Mouse (Mus musculus): ENCODE measurements around the gene Mff. TPM values are rescaled to one million over a fixed set of nuclear protein-coding genes. Genes with fewer than 3 reads are reported as not detected.

Gene Mff
- 614 TPM for polyA plus RNA-seq (2014; fragmentation: Illumina TruSeq; extraction: RNeasy Lipid Tissue Mini Kit (QIAGEN cat#74804); ENCODE audit: low read depth, low replicate concordance)

GRCm38 (mm10) chr1:82724339-82725025 lies at the start of gene Mff:
Mff (plus strand) TSS chr1:82724890.

GRCm38 (mm10) chr1:82768269-82768668 lies 43.6 kb downstream of the Mff start, which contains the start of gene Tm4sf20:
Tm4sf20 (minus strand) TSS chr1:82768461.

DNA sequence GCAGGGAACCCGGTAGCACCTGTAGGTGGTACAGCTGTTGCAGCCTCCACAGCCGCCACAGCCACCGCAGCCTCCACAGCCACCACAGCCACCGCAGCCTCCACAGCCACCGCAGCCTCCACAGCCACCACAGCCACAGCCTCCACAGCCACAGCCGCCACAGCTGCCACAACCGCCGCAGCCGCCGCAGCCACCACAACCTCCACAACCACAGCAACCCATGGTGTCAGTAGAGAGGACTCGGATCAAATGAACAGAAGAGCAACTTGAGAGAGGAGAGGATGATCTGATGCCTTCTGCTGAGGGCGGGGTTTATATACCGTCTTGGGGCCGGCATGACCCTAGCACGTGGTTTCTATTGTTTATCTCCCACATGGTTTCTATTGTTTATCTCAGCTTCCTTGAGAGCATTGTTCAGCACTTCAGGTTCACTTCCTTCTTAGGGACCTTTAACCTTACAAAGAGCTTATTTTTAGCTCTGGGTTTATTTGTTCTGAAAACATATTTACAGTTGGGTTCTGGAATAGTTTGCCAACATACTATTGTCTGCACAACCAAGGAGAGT lies 46.4 kb downstream of the Mff start, which contains the start of gene Gm47791:
Gene Gm47791, minus strand, starts transcription at position 222 of the 565 bp plus-strand sequence.

Other genes with a start within 250 kb of the Mff start
- 6.6 TPM for gene Col4a4, start 138.0 kb upstream of the Mff start, polyA plus RNA-seq (2014; fragmentation: Illumina TruSeq; extraction: RNeasy Lipid Tissue Mini Kit (QIAGEN cat#74804); ENCODE audit: low read depth, low replicate concordance)
- gene Col4a3, start 138.0 kb upstream of the Mff start, polyA plus RNA-seq (2014; fragmentation: Illumina TruSeq; extraction: RNeasy Lipid Tissue Mini Kit (QIAGEN cat#74804); ENCODE audit: low read depth, low replicate concordance): 5.9 TPM
- 0.22 TPM for gene Tm4sf20, start 43.6 kb downstream of the Mff start, polyA plus RNA-seq (2014; fragmentation: Illumina TruSeq; extraction: RNeasy Lipid Tissue Mini Kit (QIAGEN cat#74804); ENCODE audit: low read depth, low replicate concordance)
- not detected for gene Gm47791, start 46.4 kb downstream of the Mff start, polyA plus RNA-seq (2014; fragmentation: Illumina TruSeq; extraction: RNeasy Lipid Tissue Mini Kit (QIAGEN cat#74804); ENCODE audit: low read depth, low replicate concordance)
- gene Agfg1, start 114.6 kb downstream of the Mff start, polyA plus RNA-seq (2014; fragmentation: Illumina TruSeq; extraction: RNeasy Lipid Tissue Mini Kit (QIAGEN cat#74804); ENCODE audit: low read depth, low replicate concordance): 189 TPM
- 0.87 TPM for gene A030005L19Rik, start 188.4 kb downstream of the Mff start, polyA plus RNA-seq (2014; fragmentation: Illumina TruSeq; extraction: RNeasy Lipid Tissue Mini Kit (QIAGEN cat#74804); ENCODE audit: low read depth, low replicate concordance)
- gene A030014E15Rik, start 200.0 kb downstream of the Mff start, polyA plus RNA-seq (2014; fragmentation: Illumina TruSeq; extraction: RNeasy Lipid Tissue Mini Kit (QIAGEN cat#74804); ENCODE audit: low read depth, low replicate concordance): not detected
- not detected for gene Gm6217, start 206.5 kb downstream of the Mff start, polyA plus RNA-seq (2014; fragmentation: Illumina TruSeq; extraction: RNeasy Lipid Tissue Mini Kit (QIAGEN cat#74804); ENCODE audit: low read depth, low replicate concordance)
- not detected for gene A030003K21Rik, start 218.5 kb downstream of the Mff start, polyA plus RNA-seq (2014; fragmentation: Illumina TruSeq; extraction: RNeasy Lipid Tissue Mini Kit (QIAGEN cat#74804); ENCODE audit: low read depth, low replicate concordance)
- gene Gm7544, start 231.1 kb downstream of the Mff start, polyA plus RNA-seq (2014; fragmentation: Illumina TruSeq; extraction: RNeasy Lipid Tissue Mini Kit (QIAGEN cat#74804); ENCODE audit: low read depth, low replicate concordance): not detected
- not detected for gene Gm47955, start 235.4 kb downstream of the Mff start, polyA plus RNA-seq (2014; fragmentation: Illumina TruSeq; extraction: RNeasy Lipid Tissue Mini Kit (QIAGEN cat#74804); ENCODE audit: low read depth, low replicate concordance)